Mouse (Mus musculus): ENCODE results near the gene Smtnl1. TPM values are rescaled to one million over a fixed set of nuclear protein-coding genes. Genes with fewer than 3 reads are reported as not detected.
"Not testable (repeated sequence)": the region's sequence is repeated elsewhere in the genome, so short reads cannot be mapped to it uniquely, and the experiment has no call there.

Gene Smtnl1
- polyA plus RNA-seq, 1 experiment from 2014 or later: 0.49 TPM

DNA sequence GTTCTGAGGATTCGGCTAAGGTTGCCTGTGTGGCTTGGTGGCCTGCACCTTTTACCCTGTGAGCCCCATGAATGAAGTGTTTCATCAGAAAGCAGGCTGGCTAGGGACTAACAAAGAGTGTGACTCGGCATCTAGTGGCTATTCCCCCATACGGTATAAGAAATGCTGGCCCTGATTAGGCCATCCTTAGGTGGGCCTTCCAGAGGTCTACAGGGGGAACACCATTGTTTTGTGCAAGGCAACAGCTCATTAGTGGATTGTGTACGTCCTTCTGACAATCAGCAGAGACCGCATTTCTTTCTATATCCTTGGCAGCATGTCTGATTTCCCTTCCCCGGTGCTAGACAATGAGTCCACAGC is 11.9 kb downstream of the Smtnl1 start:
- no peak for ATAC-seq (ENCODE audit: insufficient number of reproducible peaks, insufficient read depth, low FRiP score, low TSS enrichment, low read depth)
- no peak overlapping the region for H3K4me2 ChIP-seq
- no peaks in the 10 kb centered on the region for H3K9me3 ChIP-seq

DNA sequence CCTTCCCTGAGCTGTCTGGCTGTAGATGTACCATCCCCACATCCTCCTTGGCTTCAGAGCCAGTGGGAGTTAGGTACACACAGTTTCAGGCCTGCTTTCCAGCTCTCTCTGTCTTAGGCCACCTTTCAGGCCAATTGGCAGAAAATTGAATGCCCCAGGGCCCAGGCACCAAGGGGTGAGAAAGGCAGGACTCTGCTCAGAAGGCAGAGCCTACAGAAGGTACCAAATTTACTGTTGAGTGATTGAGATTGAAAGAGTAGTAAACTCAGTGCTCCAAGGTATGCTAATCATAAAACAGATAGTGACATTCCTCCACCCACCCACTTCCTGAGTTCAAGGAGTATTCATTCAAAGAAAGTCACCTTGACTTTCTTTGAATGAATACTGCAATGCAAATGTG is 13.1 kb downstream of the Smtnl1 start:
- Histone ChIP-seq H3K27ac (no peak overlapping the region), H3K4me2 (no peak overlapping the region), H3K36me3 (no peaks in the 10 kb centered on the region), H3K9ac (replicated peaks) (no peak overlapping the region), H3K9me3 (no peaks in the 10 kb centered on the region), H3K4me3 (replicated peaks) (no peak overlapping the region), H3K4me1 (replicated peaks) (peaks cover 5% of the 10 kb centered on the region; the same call in 1 of the 2 replicates), H3K27me3 (no peaks in the 10 kb centered on the region)
- no peak for ATAC-seq (ENCODE audit: insufficient number of reproducible peaks, insufficient read depth, low FRiP score, low TSS enrichment, low read depth)

More for the DNA sequence above, 11.9 kb downstream of the Smtnl1 start:
- Histone ChIP-seq H3K4me1 (replicated peaks) (peaks cover 5% of the 10 kb centered on the region; the same call in 1 of the 2 replicates), H3K4me3 (replicated peaks) (no peak overlapping the region), H3K27ac (no peak overlapping the region), H3K36me3 (no peaks in the 10 kb centered on the region), H3K27me3 (no peaks in the 10 kb centered on the region), H3K9ac (replicated peaks) (no peak overlapping the region)
- WGBS: 76% methylated on average over 6 of the region's 6 CpGs

DNA sequence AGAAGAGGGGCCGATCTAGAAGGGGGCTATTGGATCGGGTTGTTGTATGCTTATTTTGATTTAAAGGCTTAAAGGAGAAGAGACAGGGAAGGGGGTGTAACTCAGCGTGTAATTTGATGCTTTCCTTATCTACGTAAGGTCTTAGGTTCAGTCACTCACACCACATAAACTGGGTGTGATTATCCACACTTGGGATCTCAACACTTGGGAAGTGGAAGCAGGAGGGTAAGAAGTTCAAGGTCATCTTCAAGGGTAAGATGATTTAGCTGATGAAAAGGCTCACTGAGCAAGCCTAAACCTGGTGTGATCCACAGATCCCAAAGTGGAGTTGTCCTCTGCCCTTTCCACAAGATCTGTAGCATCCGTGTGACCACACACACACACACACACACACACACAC is 15.9 kb downstream of the Smtnl1 start:
- Histone ChIP-seq H3K4me2 (no peak overlapping the region), H3K36me3 (no peaks in the 10 kb centered on the region), H3K27me3 (no peaks in the 10 kb centered on the region), H3K9me3 (no peaks in the 10 kb centered on the region), H3K4me3 (replicated peaks) (no peak overlapping the region), H3K4me1 (replicated peaks) (peaks cover 5% of the 10 kb centered on the region; the same call in 1 of the 2 replicates), H3K9ac (replicated peaks) (no peak overlapping the region), H3K27ac (no peak overlapping the region)
- 56% methylated on average over 5 of the region's 5 CpGs for WGBS
- no peak for ATAC-seq (ENCODE audit: insufficient number of reproducible peaks, insufficient read depth, low FRiP score, low TSS enrichment, low read depth)

DNA sequence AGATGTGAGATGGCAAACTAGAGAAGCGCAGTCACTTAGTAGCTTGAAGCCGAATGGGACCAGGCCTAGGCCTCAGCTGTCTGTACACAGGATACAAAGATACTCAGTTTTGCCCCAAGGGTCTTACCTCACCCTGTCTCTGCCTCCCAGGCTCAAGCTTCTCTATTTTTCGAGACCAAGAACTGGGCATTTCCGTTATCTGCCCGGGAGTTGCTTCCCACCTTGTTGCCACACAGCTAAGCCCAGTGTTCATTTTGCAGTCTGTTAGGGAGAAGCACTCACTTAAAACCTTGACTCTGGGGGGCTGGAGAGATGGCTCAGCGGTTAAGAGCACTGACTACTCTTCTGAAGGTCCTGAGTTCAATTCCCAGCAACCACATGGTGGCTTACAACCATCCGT is 18.5 kb downstream of the Smtnl1 start:
- no peak overlapping the region for H3K4me3 ChIP-seq (replicated peaks)
- WGBS: 91% methylated on average over 7 of the region's 7 CpGs
- no peak for ATAC-seq (ENCODE audit: insufficient number of reproducible peaks, insufficient read depth, low FRiP score, low TSS enrichment, low read depth)

DNA sequence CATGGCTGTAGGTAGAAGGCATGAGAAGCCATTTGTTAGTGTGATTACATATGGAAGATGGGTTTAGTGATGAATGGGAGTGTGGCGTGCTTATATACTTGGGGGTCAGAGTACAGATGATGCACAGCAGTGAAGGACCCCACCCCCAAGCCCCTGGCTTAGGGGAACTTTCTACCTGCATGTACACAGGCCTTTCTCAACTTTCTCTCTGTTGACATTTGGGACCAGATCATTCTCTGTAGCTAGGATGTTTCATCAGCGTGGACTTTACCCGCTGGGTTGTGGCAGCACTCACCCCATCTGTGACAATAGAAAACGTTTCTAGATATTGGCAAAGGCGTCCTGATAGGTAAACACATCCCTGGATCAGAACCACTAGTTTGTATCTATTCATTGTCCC is 21.2 kb downstream of the Smtnl1 start:
- H3K4me1 ChIP-seq (replicated peaks): not testable (repeated sequence)

More for the DNA sequence above, 18.5 kb downstream of the Smtnl1 start:
- no peaks in the 10 kb centered on the region for H3K27me3 ChIP-seq
- H3K36me3 ChIP-seq: no peaks in the 10 kb centered on the region
- no peaks in the 10 kb centered on the region for H3K9me3 ChIP-seq
- no peaks in the 10 kb centered on the region for H3K4me1 ChIP-seq (replicated peaks)
- no peak overlapping the region for H3K4me2 ChIP-seq
- no peak overlapping the region for H3K9ac ChIP-seq (replicated peaks)
- no peak overlapping the region for H3K27ac ChIP-seq

DNA sequence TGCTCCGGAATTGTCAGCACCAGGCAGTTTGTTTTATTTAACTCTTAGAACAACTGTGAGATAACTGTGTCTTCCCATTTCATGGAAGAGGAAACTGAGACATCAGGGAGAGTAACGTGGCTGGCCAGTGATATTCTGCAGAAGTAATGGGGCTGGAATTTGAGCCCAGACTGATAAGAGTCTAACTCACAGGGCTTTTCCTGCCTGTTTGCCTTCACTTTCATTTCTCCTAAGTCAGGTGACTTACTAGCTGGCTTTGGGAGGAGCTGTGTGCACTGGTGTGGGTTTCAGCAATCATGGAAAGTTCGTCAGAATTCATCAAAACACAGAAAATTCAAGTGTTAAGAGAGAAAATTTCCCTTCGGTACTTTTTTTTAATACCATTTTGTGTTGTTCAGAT is 22.1 kb downstream of the Smtnl1 start:
- Histone ChIP-seq H3K27ac (no peak overlapping the region), H3K27me3 (no peaks in the 10 kb centered on the region), H3K9ac (replicated peaks) (no peak overlapping the region), H3K4me2 (no peak overlapping the region), H3K4me3 (replicated peaks) (no peak overlapping the region), H3K4me1 (replicated peaks) (no peaks in the 10 kb centered on the region), H3K9me3 (peaks cover 5% of the 10 kb centered on the region; the same call in 1 of the 2 replicates), H3K36me3 (no peaks in the 10 kb centered on the region)
- ATAC-seq (ENCODE audit: insufficient number of reproducible peaks, insufficient read depth, low FRiP score, low TSS enrichment, low read depth): no peak
- 78% methylated on average over 4 of the region's 4 CpGs for WGBS

More for the DNA sequence above, 21.2 kb downstream of the Smtnl1 start:
- not testable (repeated sequence) for H3K4me2 ChIP-seq; H3K4me3 ChIP-seq (replicated peaks); ATAC-seq (ENCODE audit: insufficient number of reproducible peaks, insufficient read depth, low FRiP score, low TSS enrichment, low read depth); H3K27me3 ChIP-seq; H3K36me3 ChIP-seq; H3K9ac ChIP-seq (replicated peaks); H3K9me3 ChIP-seq; H3K27ac ChIP-seq
- WGBS: 85% methylated on average over 5 of the region's 5 CpGs

DNA sequence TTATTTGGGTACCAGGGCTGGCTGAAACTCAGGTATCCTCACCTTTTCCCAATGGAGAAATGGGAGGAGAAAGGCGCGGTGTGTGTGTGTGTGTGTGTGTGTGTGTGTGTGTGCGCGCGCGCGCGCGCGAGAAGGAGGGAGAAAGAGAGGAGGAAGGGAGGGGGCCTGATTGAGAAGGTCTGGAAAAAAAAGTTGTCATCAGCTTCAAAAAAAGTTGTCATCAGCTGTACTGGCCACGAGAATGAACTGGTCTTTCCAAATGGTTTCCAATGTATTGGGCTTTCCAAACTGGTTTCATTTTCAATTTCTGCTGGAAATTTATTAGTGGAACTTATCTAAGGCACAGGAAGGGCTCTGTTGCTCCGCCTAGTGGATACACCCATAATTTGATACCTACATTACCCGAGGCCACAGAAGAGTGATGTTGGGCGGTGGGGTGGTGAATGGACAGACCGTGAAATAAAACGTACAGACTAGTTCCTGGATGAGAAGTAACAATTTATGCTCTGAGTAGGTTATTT is 23.4 kb downstream of the Smtnl1 start:
- H3K9ac ChIP-seq (replicated peaks): peak overlapping the region; percentile 67
- H3K4me3 ChIP-seq (replicated peaks): peak overlapping the region; percentile 63
- H3K36me3 ChIP-seq: no peaks in the 10 kb centered on the region
- H3K4me2 ChIP-seq: peak overlapping the region; percentile 98
- H3K27ac ChIP-seq: 0 out of 2 replicates have a peak overlapping the region, but pooled peaks have one; percentile 41
- ATAC-seq (ENCODE audit: insufficient number of reproducible peaks, insufficient read depth, low FRiP score, low TSS enrichment, low read depth): peak; percentile 45; the same call in 1 of the 2 replicates
- no peaks in the 10 kb centered on the region for H3K27me3 ChIP-seq
- WGBS: 1% methylated on average over 16 of the region's 16 CpGs
- H3K9me3 ChIP-seq: peaks cover 9% of the 10 kb centered on the region; the same call in 1 of the 2 replicates
- H3K4me1 ChIP-seq (replicated peaks): no peaks in the 10 kb centered on the region

DNA sequence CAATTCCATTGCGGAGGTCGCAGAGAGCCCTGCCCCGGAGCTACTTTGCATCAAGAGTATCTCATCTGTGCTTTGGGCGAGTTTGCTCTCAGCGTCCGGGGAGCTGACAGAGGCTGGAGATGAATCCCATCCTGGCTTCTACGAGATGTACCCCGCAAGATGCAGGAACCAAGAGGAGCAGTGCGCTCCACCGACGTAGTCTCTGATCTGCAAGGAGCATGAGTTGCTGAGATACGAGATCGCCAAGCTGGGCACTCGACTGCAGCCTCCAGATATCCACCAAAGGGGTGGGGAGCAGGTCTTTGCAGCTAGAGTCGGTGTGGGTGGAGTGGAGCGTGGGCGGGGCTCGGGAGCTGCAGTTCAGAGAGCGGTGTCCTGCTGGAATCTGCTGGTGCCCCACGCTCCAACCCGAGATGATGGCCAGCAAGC is 23.9 kb downstream of the Smtnl1 start, which contains the start of gene Ube2l6:
Gene Ube2l6, plus strand, starts transcription at position 336 of the 429 bp plus-strand sequence.
- H3K4me2 ChIP-seq: peak within 1 kb of the TSS; percentile 98
- peak within 1 kb of the TSS; percentile 67 for H3K9ac ChIP-seq (replicated peaks)
- H3K9me3 ChIP-seq: peaks cover 9% of the 10 kb centered on the region; the same call in 1 of the 2 replicates
- ATAC-seq (ENCODE audit: insufficient number of reproducible peaks, insufficient read depth, low FRiP score, low TSS enrichment, low read depth): peak; percentile 76
- H3K36me3 ChIP-seq: no peaks in the 10 kb centered on the region
- WGBS: 0% methylated on average over 21 of the region's 21 CpGs
- H3K27me3 ChIP-seq: no peaks in the 10 kb centered on the region
- H3K27ac ChIP-seq: 0 out of 2 replicates have a peak within 1 kb of the TSS, but pooled peaks have one; percentile 41
- H3K4me1 ChIP-seq (replicated peaks): no peaks in the 10 kb centered on the region
- H3K4me3 ChIP-seq (replicated peaks): peak within 1 kb of the TSS; percentile 63

DNA sequence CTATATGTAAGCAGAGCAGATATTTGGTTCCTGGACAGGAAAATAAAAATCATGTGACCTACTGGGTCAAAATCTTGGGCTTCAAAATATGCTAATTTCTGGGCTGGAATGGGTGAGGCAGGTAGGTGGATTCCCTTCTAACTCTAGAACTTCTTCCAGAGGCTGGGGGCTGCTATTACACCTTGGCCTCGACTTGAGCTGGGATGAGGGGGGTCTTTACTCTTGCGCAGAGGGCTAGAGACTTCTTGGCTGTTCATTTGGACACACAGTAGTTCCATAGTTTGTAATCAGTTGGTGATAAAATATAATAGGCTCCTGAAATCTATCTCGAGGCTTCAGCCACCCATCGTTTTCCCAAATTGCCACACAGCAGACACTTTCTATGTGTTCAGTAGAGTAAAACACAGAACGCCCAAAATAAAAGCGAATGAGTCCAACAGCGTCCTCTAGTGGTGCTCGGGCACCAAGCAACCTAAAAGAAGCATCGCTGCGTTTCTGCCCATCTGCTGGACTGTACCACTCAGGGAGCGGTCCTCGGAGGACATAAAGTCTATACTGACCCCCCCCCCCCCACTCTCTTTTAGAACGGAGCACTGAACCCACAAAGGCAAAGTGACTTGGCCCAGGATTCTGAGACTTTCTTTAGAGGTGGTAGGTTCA is 24.5 kb downstream of the Smtnl1 start:
- peak; percentile 39; the same call in 1 of the 2 replicates for ATAC-seq (ENCODE audit: insufficient number of reproducible peaks, insufficient read depth, low FRiP score, low TSS enrichment, low read depth)
- H3K4me1 ChIP-seq (replicated peaks): no peaks in the 10 kb centered on the region
- H3K9ac ChIP-seq (replicated peaks): peak overlapping the region; percentile 67
- H3K27me3 ChIP-seq: no peaks in the 10 kb centered on the region
- H3K9me3 ChIP-seq: peaks cover 9% of the 10 kb centered on the region; the same call in 1 of the 2 replicates
- peak overlapping the region; percentile 98 for H3K4me2 ChIP-seq
- no peaks in the 10 kb centered on the region for H3K36me3 ChIP-seq
- H3K4me3 ChIP-seq (replicated peaks): peak overlapping the region; percentile 63
- 10% methylated on average over 13 of the region's 13 CpGs for WGBS
- 0 out of 2 replicates have a peak overlapping the region, but pooled peaks have one; percentile 14 for H3K27ac ChIP-seq

DNA sequence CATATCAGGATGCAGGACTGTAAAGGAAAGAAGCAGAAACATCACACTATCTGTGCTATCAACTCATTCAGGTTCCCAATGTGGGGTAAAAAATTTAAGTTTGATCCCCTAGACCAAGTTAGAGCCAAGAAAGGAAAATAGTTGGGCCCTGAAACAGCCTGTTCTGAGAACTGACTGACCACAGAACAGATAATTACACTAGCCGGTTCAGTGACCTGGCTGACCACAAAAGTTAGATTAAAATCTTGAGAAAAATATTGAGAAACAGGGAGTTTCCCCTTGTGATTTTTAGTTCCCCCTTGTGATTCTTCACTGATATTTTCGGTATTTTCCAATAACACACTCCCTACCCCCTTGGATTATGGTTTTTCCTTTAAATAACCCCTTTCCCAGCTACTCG is 28.6 kb downstream of the Smtnl1 start:
- no peak overlapping the region for H3K27ac ChIP-seq
- H3K9me3 ChIP-seq: peaks cover 9% of the 10 kb centered on the region; the same call in 1 of the 2 replicates
- no peak overlapping the region for H3K4me2 ChIP-seq
- no peaks in the 10 kb centered on the region for H3K4me1 ChIP-seq (replicated peaks)
- no peak overlapping the region for H3K4me3 ChIP-seq (replicated peaks)
- 88% methylated on average over 3 of the region's 3 CpGs for WGBS
- H3K9ac ChIP-seq (replicated peaks): no peak overlapping the region
- no peaks in the 10 kb centered on the region for H3K36me3 ChIP-seq
- ATAC-seq (ENCODE audit: insufficient number of reproducible peaks, insufficient read depth, low FRiP score, low TSS enrichment, low read depth): no peak
- H3K27me3 ChIP-seq: peaks cover 7% of the 10 kb centered on the region; the same call in 1 of the 2 replicates

DNA sequence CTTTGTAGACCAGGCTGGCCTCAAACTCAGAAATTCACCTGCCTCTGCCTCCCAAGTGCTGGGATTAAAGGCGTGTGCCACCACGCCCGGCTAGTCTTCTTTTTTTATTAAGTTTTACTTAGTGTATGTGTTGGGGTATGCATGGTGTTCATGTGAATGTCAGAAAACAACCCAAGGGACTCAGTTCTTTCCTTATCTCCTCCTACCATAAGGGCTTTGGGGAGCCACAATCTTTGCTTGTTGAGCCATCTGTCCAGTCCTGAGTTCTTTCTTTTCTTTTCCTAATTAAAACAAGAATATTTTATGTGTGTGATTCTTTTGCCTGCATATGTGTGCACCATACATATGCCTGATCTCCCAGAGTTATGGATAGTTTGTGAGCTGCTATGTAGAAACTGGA is 29.3 kb downstream of the Smtnl1 start:
- 83% methylated on average over 3 of the region's 3 CpGs for WGBS
- no peak overlapping the region for H3K9ac ChIP-seq (replicated peaks)
- no peak for ATAC-seq (ENCODE audit: insufficient number of reproducible peaks, insufficient read depth, low FRiP score, low TSS enrichment, low read depth)
- no peak overlapping the region for H3K4me2 ChIP-seq
- no peaks in the 10 kb centered on the region for H3K36me3 ChIP-seq
- H3K27me3 ChIP-seq: peaks cover 7% of the 10 kb centered on the region; the same call in 1 of the 2 replicates
- H3K27ac ChIP-seq: no peak overlapping the region
- H3K9me3 ChIP-seq: peaks cover 9% of the 10 kb centered on the region; the same call in 1 of the 2 replicates
- no peaks in the 10 kb centered on the region for H3K4me1 ChIP-seq (replicated peaks)
- H3K4me3 ChIP-seq (replicated peaks): no peak overlapping the region

Data from limb, embryonic 12.5 days (tissue).